Mouse (Mus musculus) heart, adult 2 months (tissue): ENCODE results near the gene Mreg. TPM values are rescaled to one million over a fixed set of nuclear protein-coding genes. Genes with fewer than 3 reads are reported as not detected.

ENCODE experiments used
- DNase-seq, 2 experiments: peaks; one replicate each; pipeline ENCODE4 v3.0.0; 2021
- H3K27ac ChIP-seq: fragments of 200-600 bp; 2 replicates; pipeline ENCODE4 v1.8.1; 2022
- H3K27me3 ChIP-seq: fragments of 200-500 bp; 2 replicates; pipeline ENCODE4 v1.6.1; 2012; ENCODE audit warnings: mild to moderate bottlenecking, low read length, inconsistent platforms, mixed read lengths; ENCODE audit not compliant: control insufficient read depth, insufficient read depth
- H3K36me3 ChIP-seq: fragments of 200-500 bp; 2 replicates; pipeline ENCODE4 v1.6.1; 2012; ENCODE audit warnings: low read length, inconsistent platforms; ENCODE audit not compliant: control insufficient read depth, insufficient read depth
- H3K4me1 ChIP-seq: fragments of 200-500 bp; 2 replicates; pipeline ENCODE4 v1.6.1; 2011; ENCODE audit warnings: low read length; ENCODE audit not compliant: control insufficient read depth, insufficient read depth
- H3K4me3 ChIP-seq: fragments of 200-600 bp; 2 replicates; pipeline ENCODE4 v1.8.1; 2022
- H3K79me2 ChIP-seq: fragments of 200-500 bp; replicated peaks from 2 replicates; pipeline ENCODE4 v1.6.1; 2012; ENCODE audit warnings: mild to moderate bottlenecking, inconsistent platforms, low read length, moderate library complexity, mixed read lengths; ENCODE audit not compliant: control insufficient read depth, insufficient read depth
- H3K9ac ChIP-seq: fragments of 200-500 bp; 2 replicates; pipeline ENCODE4 v1.6.1; 2012; ENCODE audit warnings: low read depth, mild to moderate bottlenecking, control low read depth, inconsistent platforms, low read length, mixed read lengths
- CTCF ChIP-seq: fragments of 200-600 bp; IDR thresholded peaks from 2 replicates; pipeline ENCODE4 v1.8.1; 2022; ENCODE audit warnings: antibody characterized with exemption, mild to moderate bottlenecking, moderate library complexity
- EP300 ChIP-seq: fragments of 200-500 bp; IDR thresholded peaks from 2 replicates; pipeline ENCODE4 v1.6.1; 2011; ENCODE audit warnings: low read depth, low read length, control low read depth; ENCODE audit not compliant: insufficient read depth
- POLR2A ChIP-seq: fragments of 200-500 bp; IDR thresholded peaks from 2 replicates; pipeline ENCODE4 v1.6.1; 2011; ENCODE audit warnings: mild to moderate bottlenecking, low read depth, low read length, control low read depth; ENCODE audit not compliant: insufficient read depth
- WGBS: fragments of 180-500 bp; shearing (Covaris S2); methylation state at CpG from one replicate; pipeline ENCODE4 v1.1.7; 2018; 5-methylcytosine and 5-hydroxymethylcytosine counted together
- intact Hi-C: fragments of 180-260 bp; cut with DNase I; formaldehyde crosslinking; loops from one replicate; pipeline ENCODE4 v1.15.1; 2025
- polyA plus RNA-seq: library from polyadenylated mRNA; depleted of rRNA; stranded (reverse); fragments of >200 nt; gene quantifications from 2 replicates; pipeline ENCODE4 v1.2.3, GENCODE M21; 2012
- total RNA-seq, 2 experiments: library from RNA; stranded (reverse); gene quantifications; 2 replicates each; pipeline ENCODE4 v1.2.3; 2021

The Mreg gene
- total and polyA plus RNA-seq, 3 experiments: 14.9 to 34.8 (median 31.1) TPM

DNA sequence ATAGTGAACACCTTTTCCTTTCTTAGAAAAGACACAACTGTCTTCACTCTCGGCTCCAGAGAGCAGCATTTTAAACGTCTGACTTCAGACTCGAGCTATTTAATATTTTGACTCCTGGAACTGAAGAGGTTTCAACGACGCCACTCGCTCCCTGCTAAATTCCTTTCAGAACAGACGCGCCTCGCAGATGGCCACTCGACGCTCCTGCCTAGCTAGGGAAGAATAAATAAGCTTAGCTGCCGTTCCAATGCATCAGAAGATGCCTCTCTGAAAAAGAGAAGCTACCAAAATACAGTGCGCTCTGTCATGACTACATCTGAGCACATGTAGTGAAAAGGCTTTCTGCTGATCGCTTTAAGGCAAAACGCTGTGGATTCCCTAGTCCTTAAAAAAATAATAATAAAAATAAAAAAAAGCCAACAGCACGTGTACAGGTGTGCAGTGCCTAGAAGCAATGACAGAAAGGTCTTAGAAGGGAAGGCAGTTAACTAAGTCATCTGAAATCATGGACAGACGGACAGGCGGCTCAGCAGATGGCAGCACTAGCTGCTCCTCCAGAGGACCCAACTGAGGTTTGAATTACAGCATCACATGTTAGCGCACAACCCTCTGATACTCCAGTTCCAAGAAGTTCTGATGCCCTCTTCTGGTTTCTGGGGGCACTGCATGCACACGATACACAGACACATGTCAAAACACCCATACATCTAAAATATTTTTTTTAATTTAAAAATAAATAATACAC is 46.2 kb downstream of the Mreg start:
- DNase-seq: no peak
- no peak overlapping the region for H3K9ac ChIP-seq
- intact Hi-C loops: no loop called here
- no peaks in the 10 kb centered on the region for H3K36me3 ChIP-seq
- TF ChIP-seq CTCF: peak; percentile 29; the same call in 1 of the 2 replicates
- TF ChIP-seq EP300: no peak
- TF ChIP-seq POLR2A: no peak
- H3K79me2 ChIP-seq: no peaks in the 10 kb centered on the region; the same call in 1 of the 2 replicates
- no peak overlapping the region for H3K4me3 ChIP-seq
- no peaks in the 10 kb centered on the region for H3K27me3 ChIP-seq
- H3K27ac ChIP-seq: no peak overlapping the region
- 75% methylated on average over 20 of the region's 20 CpGs for WGBS
- no peaks in the 10 kb centered on the region for H3K4me1 ChIP-seq

GRCm38 (mm10) chr1:72160321-72160720 is 51.8 kb downstream of the Mreg start:
- H3K4me3 ChIP-seq: no peak overlapping the region
- TF ChIP-seq CTCF (no peak), EP300 (no peak), POLR2A (no peak)
- DNase-seq: no peak
- H3K27ac ChIP-seq: no peak overlapping the region
- H3K79me2 ChIP-seq: no peaks in the 10 kb centered on the region
- H3K4me1 ChIP-seq: no peaks in the 10 kb centered on the region
- intact Hi-C loops: no loop called here
- H3K9ac ChIP-seq: no peak overlapping the region
- 87% methylated on average over 7 of the region's 7 CpGs for WGBS
- no peaks in the 10 kb centered on the region for H3K36me3 ChIP-seq
- no peaks in the 10 kb centered on the region for H3K27me3 ChIP-seq

GRCm38 (mm10) chr1:72145041-72145440 is 67.1 kb downstream of the Mreg start:
- TF ChIP-seq POLR2A (no peak), CTCF (no peak), EP300 (no peak)
- Histone ChIP-seq H3K9ac (no peak overlapping the region), H3K36me3 (no peaks in the 10 kb centered on the region), H3K27ac (no peak overlapping the region), H3K4me1 (no peaks in the 10 kb centered on the region), H3K79me2 (no peaks in the 10 kb centered on the region), H3K27me3 (no peaks in the 10 kb centered on the region), H3K4me3 (no peak overlapping the region)
- intact Hi-C loops: no loop called here
- DNase-seq: no peak

- intact Hi-C loops: no loop called here
- 65% methylated on average over 4 of the region's 4 CpGs for WGBS
Measured at GRCm38 (mm10) chr1:72144426-72144825, 67.7 kb downstream of the Mreg start.

GRCm38 (mm10) chr1:72141893-72142480 is 70.1 kb downstream of the Mreg start:
- Histone ChIP-seq H3K4me1 (no peaks in the 10 kb centered on the region), H3K27me3 (no peaks in the 10 kb centered on the region), H3K4me3 (no peak overlapping the region), H3K27ac (no peak overlapping the region), H3K79me2 (no peaks in the 10 kb centered on the region), H3K36me3 (no peaks in the 10 kb centered on the region), H3K9ac (no peak overlapping the region)
- peak; percentile 13 to 40 for DNase-seq
- WGBS: 7% methylated on average over 11 of the region's 11 CpGs
- intact Hi-C loops: no loop called here
- TF ChIP-seq CTCF (peak; percentile 95), EP300 (0 out of 2 replicates have a peak, but pooled peaks have one; percentile 37), POLR2A (no peak)

More at GRCm38 (mm10) chr1:72144426-72144825, 67.7 kb downstream of the Mreg start:
- Histone ChIP-seq H3K79me2 (no peaks in the 10 kb centered on the region), H3K27ac (no peak overlapping the region), H3K36me3 (no peaks in the 10 kb centered on the region), H3K27me3 (no peaks in the 10 kb centered on the region), H3K4me1 (no peaks in the 10 kb centered on the region), H3K9ac (no peak overlapping the region), H3K4me3 (no peak overlapping the region)
- DNase-seq: no peak
- TF ChIP-seq POLR2A: no peak
- TF ChIP-seq EP300: no peak
- no peak for TF ChIP-seq CTCF

- H3K9ac ChIP-seq: no peak overlapping the region
- no peaks in the 10 kb centered on the region for H3K36me3 ChIP-seq
- H3K79me2 ChIP-seq: no peaks in the 10 kb centered on the region
- no peak for DNase-seq
- intact Hi-C loops: no loop called here
- 92% methylated on average over 10 of the region's 10 CpGs for WGBS
- TF ChIP-seq POLR2A: no peak
- TF ChIP-seq EP300: no peak
- no peak for TF ChIP-seq CTCF
- no peak overlapping the region for H3K27ac ChIP-seq
- H3K27me3 ChIP-seq: no peaks in the 10 kb centered on the region
- no peak overlapping the region for H3K4me3 ChIP-seq
- H3K4me1 ChIP-seq: no peaks in the 10 kb centered on the region
Measured at GRCm38 (mm10) chr1:72136101-72136500, 76.0 kb downstream of the Mreg start.
